Mouse (Mus musculus): ENCODE data around the gene Eea1.

DNA sequence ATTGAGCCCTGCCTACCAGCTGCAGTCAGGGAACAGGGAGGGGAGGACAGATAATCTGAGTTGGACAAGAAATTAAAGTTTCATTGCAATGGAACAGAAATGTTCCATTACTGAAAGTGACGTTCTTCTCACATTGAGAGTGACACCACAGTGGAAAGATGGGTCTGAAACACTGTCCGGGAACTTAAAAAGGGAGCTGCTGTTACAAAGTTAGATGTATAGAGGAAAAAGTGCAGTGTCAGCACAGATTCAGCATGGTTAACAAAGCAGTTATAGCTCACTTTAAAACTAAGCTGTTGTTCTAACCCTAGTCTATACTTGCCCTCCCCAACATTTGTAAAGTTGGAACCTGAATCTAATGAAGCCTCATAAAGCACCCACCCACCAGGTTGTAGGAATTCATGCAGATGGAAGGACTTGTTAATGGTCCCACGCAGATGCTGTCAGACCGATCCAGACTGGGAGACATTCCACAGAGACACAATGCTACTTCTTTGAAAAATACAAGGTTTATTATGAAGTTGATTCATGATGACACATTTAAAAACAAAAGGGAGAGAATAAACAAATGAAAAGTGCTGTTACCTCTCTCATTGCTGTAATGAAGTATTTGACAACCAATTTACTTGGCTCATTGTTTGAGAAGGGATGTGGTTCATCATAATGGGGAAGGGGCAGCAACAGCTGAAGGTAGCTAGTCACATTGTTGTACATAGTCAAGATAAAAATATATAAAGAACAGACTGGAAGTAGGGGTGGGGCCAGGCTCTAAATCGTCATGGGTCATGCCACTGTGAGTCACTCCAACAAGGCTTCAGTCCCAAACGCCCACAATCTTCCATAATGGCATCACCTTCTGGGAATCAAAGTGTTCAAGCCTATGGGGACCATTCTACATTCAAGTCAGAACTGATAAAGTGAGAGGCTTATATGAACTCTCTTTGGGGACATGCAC is 16.9 kb upstream of the Eea1 start:
- TF ChIP-seq GATA1 (IDR thresholded peaks at IDR 0.05; ENCODE audit: low read length) (no peak), TAL1 (IDR thresholded peaks at IDR 0.05; ENCODE audit: low read length) (no peak)
